Mouse (Mus musculus): ENCODE results near the gene Dock8. TPM values are rescaled to one million over a fixed set of nuclear protein-coding genes. Genes with fewer than 3 reads are reported as not detected.

Gene Dock8
- polyA plus RNA-seq, 2 experiments, result 4.8 to 8.3 TPM

DNA sequence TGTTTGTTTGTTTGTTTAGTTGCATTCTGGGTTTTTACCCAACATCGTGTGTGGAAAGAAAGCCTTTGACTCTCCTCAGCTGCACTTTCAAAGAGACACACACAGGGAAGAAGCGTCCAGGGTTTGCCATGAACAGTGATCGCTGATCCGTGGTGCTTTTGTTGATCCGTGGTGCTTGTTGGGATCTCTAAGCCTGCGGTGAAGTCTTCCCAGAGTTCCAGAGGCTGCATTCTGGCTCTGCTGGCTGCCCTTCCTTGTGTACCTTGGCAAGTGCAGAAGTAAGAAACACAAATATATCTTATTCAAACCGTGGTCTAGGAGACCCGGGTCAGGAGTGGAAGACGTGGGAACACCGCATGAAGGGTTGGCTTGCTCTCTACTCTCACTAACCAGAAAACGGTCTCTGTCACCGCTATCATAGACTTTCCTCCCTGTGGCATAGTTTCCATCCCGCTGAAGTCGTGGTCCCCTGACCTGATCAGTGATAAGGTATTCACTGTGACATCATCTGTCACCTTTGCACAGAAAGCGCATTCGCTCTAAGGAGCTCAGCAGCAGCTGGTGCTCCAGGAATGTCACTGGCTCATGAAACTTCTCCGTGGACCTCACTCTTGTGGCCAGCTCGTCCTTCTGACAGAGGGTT lies 112.4 kb downstream of the Dock8 start:
- Histone ChIP-seq H3K36me3 (ENCODE audit: control insufficient read depth, insufficient read depth, low read length) (no peaks in the 10 kb centered on the region), H3K4me2 (replicated peaks; ENCODE audit: low read depth, low read length, severe bottlenecking) (no peak overlapping the region), H3K9me3 (ENCODE audit: control insufficient read depth, low read length) (no peaks in the 10 kb centered on the region), H3K27ac (replicated peaks; ENCODE audit: low read depth, low read length) (no peak overlapping the region), H3K4me3 (replicated peaks; ENCODE audit: low read length) (no peak overlapping the region), H3K4me1 (ENCODE audit: control insufficient read depth, insufficient read depth, low read length) (no peaks in the 10 kb centered on the region), H3K9ac (ENCODE audit: low read depth, low read length, severe bottlenecking) (no peak overlapping the region), H3K27me3 (ENCODE audit: control insufficient read depth, insufficient read depth, low read length) (no peaks in the 10 kb centered on the region)
- ATAC-seq (ENCODE audit: low FRiP score, low read depth) (no peak), DNase-seq (ENCODE audit: low spot score) (no peak)
- WGBS, result 87% methylated on average over 18 of the region's 18 CpGs
- TF ChIP-seq POLR2A (IDR thresholded peaks at IDR 0.05; ENCODE audit: borderline replicate concordance, extremely low read depth, insufficient read depth, insufficient read length), result no peak

DNA sequence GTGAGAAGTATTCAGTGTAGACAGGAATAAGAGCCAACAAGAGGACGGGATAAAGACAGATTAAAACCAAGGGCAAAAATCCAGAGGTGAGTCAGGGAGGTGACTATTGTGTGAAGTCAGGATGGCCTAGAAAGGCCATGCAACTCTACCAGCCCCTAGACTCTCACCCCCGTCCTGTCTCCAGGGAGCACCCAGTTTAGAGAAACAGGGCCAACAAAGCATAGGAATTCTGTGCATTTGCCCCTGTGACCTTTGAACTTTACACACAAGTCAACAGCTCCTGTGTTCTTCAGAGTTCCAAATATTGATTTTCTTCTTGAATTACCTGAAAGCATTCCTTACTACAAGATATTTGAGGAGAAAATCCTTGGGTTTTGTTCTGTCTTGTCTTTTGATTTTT lies 117.6 kb downstream of the Dock8 start:
- DNase-seq (ENCODE audit: low spot score) (no peak), ATAC-seq (ENCODE audit: low FRiP score, low read depth) (no peak)
- no peak overlapping the region for H3K9ac ChIP-seq (ENCODE audit: low read depth, low read length, severe bottlenecking)
- H3K9me3 ChIP-seq (ENCODE audit: control insufficient read depth, low read length), result no peaks in the 10 kb centered on the region
- no peak overlapping the region for H3K4me3 ChIP-seq (replicated peaks; ENCODE audit: low read length)
- no peaks in the 10 kb centered on the region for H3K36me3 ChIP-seq (ENCODE audit: control insufficient read depth, insufficient read depth, low read length)
- TF ChIP-seq POLR2A (IDR thresholded peaks at IDR 0.05; ENCODE audit: borderline replicate concordance, extremely low read depth, insufficient read depth, insufficient read length), result no peak
- H3K27ac ChIP-seq (replicated peaks; ENCODE audit: low read depth, low read length), result no peak overlapping the region
- H3K27me3 ChIP-seq (ENCODE audit: control insufficient read depth, insufficient read depth, low read length), result no peaks in the 10 kb centered on the region
- H3K4me2 ChIP-seq (replicated peaks; ENCODE audit: low read depth, low read length, severe bottlenecking), result no peak overlapping the region
- WGBS, result 73% methylated on average over 2 of the region's 2 CpGs
- no peaks in the 10 kb centered on the region for H3K4me1 ChIP-seq (ENCODE audit: control insufficient read depth, insufficient read depth, low read length)

DNA sequence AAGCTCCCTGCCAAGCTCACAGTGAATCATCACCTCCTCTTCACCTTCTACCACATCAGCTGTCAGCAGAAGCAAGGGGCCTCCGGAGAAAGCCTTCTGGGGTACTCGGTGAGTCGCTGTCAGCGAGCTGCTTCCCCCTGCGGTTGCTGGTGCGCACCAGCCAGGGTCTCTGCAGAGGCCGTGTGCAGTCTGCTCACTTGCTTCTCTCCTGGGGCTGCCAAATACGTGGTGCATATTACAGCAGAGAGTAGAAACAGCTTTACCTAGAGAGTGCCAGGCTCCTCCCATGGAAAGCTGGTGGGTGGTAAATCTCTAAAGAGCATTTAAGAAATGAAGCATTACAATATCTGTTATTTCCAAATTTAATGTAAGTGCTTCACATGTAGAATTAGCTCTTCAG lies 123.1 kb downstream of the Dock8 start:
- DNase-seq (ENCODE audit: low spot score) (no peak), ATAC-seq (ENCODE audit: low FRiP score, low read depth) (no peak)
- Histone ChIP-seq H3K4me1 (ENCODE audit: control insufficient read depth, insufficient read depth, low read length) (no peaks in the 10 kb centered on the region), H3K4me2 (replicated peaks; ENCODE audit: low read depth, low read length, severe bottlenecking) (no peak overlapping the region), H3K36me3 (ENCODE audit: control insufficient read depth, insufficient read depth, low read length) (no peaks in the 10 kb centered on the region), H3K9me3 (ENCODE audit: control insufficient read depth, low read length) (no peaks in the 10 kb centered on the region), H3K9ac (ENCODE audit: low read depth, low read length, severe bottlenecking) (no peak overlapping the region), H3K4me3 (replicated peaks; ENCODE audit: low read length) (no peak overlapping the region), H3K27ac (replicated peaks; ENCODE audit: low read depth, low read length) (no peak overlapping the region), H3K27me3 (ENCODE audit: control insufficient read depth, insufficient read depth, low read length) (no peaks in the 10 kb centered on the region)
- no peak for TF ChIP-seq POLR2A (IDR thresholded peaks at IDR 0.05; ENCODE audit: borderline replicate concordance, extremely low read depth, insufficient read depth, insufficient read length)
- 48% methylated on average over 8 of the region's 8 CpGs for WGBS

DNA sequence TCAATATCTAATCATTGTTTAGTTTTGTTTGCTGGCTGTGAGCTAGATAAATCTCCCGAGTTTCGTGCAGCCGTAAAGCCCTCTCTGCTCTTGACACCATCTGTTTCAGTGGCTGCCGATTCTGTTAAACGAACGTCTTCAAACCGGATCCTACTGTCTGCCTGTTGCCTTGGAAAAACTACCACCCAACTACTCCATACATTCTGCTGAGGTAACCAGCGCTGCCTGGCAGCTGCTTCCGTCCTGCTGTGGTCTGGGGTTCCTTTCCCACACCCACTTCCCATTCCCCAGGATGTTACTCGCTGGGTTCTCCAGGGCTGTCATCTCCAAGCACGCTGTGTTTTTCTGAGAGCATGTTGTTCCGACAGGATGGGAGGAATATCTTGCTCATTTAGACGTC lies 123.7 kb downstream of the Dock8 start:
- Histone ChIP-seq H3K4me2 (replicated peaks; ENCODE audit: low read depth, low read length, severe bottlenecking) (no peak overlapping the region), H3K36me3 (ENCODE audit: control insufficient read depth, insufficient read depth, low read length) (no peaks in the 10 kb centered on the region), H3K4me1 (ENCODE audit: control insufficient read depth, insufficient read depth, low read length) (no peaks in the 10 kb centered on the region), H3K9me3 (ENCODE audit: control insufficient read depth, low read length) (no peaks in the 10 kb centered on the region), H3K27me3 (ENCODE audit: control insufficient read depth, insufficient read depth, low read length) (no peaks in the 10 kb centered on the region), H3K27ac (replicated peaks; ENCODE audit: low read depth, low read length) (no peak overlapping the region), H3K4me3 (replicated peaks; ENCODE audit: low read length) (no peak overlapping the region), H3K9ac (ENCODE audit: low read depth, low read length, severe bottlenecking) (no peak overlapping the region)
- 64% methylated on average over 13 of the region's 13 CpGs for WGBS
- TF ChIP-seq POLR2A (IDR thresholded peaks at IDR 0.05; ENCODE audit: borderline replicate concordance, extremely low read depth, insufficient read depth, insufficient read length), result no peak
- DNase-seq (ENCODE audit: low spot score) (no peak), ATAC-seq (ENCODE audit: low FRiP score, low read depth) (no peak)

DNA sequence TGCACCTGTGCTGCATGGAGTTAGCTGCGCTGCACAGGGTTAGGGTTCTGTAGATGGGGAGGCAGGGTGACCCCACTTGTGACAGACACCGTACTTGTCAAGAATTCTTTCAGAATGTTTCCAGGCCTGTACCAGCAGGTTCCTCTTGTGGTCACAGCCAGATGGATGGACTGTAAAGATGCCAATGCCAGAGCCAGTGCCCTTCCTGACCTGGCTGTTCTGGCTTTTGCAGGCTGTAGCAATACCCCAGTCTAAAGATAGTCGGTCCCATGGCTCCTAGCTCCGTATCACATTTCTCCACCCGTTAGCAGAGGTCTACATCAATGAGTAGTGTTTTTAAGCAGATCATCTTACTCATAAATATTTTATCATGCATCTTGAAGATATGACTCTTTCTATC lies 124.1 kb downstream of the Dock8 start:
- Histone ChIP-seq H3K4me1 (ENCODE audit: control insufficient read depth, insufficient read depth, low read length) (no peaks in the 10 kb centered on the region), H3K4me2 (replicated peaks; ENCODE audit: low read depth, low read length, severe bottlenecking) (no peak overlapping the region), H3K9ac (ENCODE audit: low read depth, low read length, severe bottlenecking) (no peak overlapping the region), H3K36me3 (ENCODE audit: control insufficient read depth, insufficient read depth, low read length) (no peaks in the 10 kb centered on the region), H3K27ac (replicated peaks; ENCODE audit: low read depth, low read length) (no peak overlapping the region), H3K27me3 (ENCODE audit: control insufficient read depth, insufficient read depth, low read length) (no peaks in the 10 kb centered on the region), H3K9me3 (ENCODE audit: control insufficient read depth, low read length) (no peaks in the 10 kb centered on the region), H3K4me3 (replicated peaks; ENCODE audit: low read length) (no peak overlapping the region)
- ATAC-seq (ENCODE audit: low FRiP score, low read depth) (no peak), DNase-seq (ENCODE audit: low spot score) (no peak)
- 77% methylated on average over 5 of the region's 5 CpGs for WGBS
- TF ChIP-seq POLR2A (IDR thresholded peaks at IDR 0.05; ENCODE audit: borderline replicate concordance, extremely low read depth, insufficient read depth, insufficient read length), result no peak

DNA sequence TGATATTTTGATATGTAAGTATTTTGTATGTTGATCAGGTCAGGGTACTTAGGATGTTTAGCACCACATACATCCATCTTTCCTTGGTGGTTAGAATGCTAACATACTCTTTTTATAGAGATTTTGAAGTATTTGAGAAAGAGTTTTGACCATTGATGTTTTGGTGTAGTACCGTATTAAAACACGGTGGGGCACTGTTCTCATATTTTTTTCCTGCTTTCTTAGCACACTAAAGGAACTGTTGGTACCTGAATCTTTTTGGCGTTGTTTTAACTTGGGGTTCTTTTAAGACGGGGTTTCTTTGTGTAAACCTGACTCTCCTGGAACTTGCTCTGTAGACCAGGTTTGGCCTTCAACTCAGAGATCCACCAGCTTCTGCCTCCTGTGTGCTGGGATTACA lies 133.0 kb downstream of the Dock8 start:
- 8% methylated on average over 4 of the region's 4 CpGs for WGBS
- Histone ChIP-seq H3K9ac (ENCODE audit: low read depth, low read length, severe bottlenecking) (no peak overlapping the region), H3K4me3 (replicated peaks; ENCODE audit: low read length) (no peak overlapping the region), H3K27me3 (ENCODE audit: control insufficient read depth, insufficient read depth, low read length) (no peaks in the 10 kb centered on the region), H3K27ac (replicated peaks; ENCODE audit: low read depth, low read length) (no peak overlapping the region), H3K36me3 (ENCODE audit: control insufficient read depth, insufficient read depth, low read length) (no peaks in the 10 kb centered on the region), H3K4me2 (replicated peaks; ENCODE audit: low read depth, low read length, severe bottlenecking) (no peak overlapping the region), H3K9me3 (ENCODE audit: control insufficient read depth, low read length) (no peaks in the 10 kb centered on the region), H3K4me1 (ENCODE audit: control insufficient read depth, insufficient read depth, low read length) (no peaks in the 10 kb centered on the region)
- DNase-seq (ENCODE audit: low spot score) (peak; percentile 71), ATAC-seq (ENCODE audit: low FRiP score, low read depth) (no peak)
- TF ChIP-seq POLR2A (IDR thresholded peaks at IDR 0.05; ENCODE audit: borderline replicate concordance, extremely low read depth, insufficient read depth, insufficient read length), result no peak
